Mouse (Mus musculus) liver, postnatal 0 days (tissue): ENCODE data around the gene Ccrl2.
A peak's percentile ranks its signal among the peaks of the same experiment; 100 is the strongest.

Experiments used
- CTCF ChIP-seq: sonication (generic); IDR thresholded peaks from 2 replicates; pipeline ENCODE4 v1.5.1; 2016; ENCODE audit warnings: antibody characterized with exemption, low read depth
- EP300 ChIP-seq: IDR thresholded peaks from 2 replicates; pipeline ENCODE4 v1.6.1; 2016; ENCODE audit warnings: antibody characterized with exemption, low read depth, mild to moderate bottlenecking

- TF ChIP-seq EP300 (no peak), CTCF (peak; percentile 34; the same call in 1 of the 2 replicates)
Measured at GRCm38 (mm10) chr9:111015658-111016057, 41.7 kb downstream of the Ccrl2 start.
